Mouse (Mus musculus): ENCODE results near the gene Soat2. TPM values are rescaled to one million over a fixed set of nuclear protein-coding genes. Genes with fewer than 3 reads are reported as not detected.

Soat2 gene
- polyA plus RNA-seq, 1 experiment from 2014 or later = 0.28 TPM

GRCm38 (mm10) chr15:102135522-102136128 is 14.7 kb upstream of the Soat2 start:
- H3K4me2 ChIP-seq (ENCODE audit: low read length) = peak overlapping the region; percentile 65

GRCm38 (mm10) chr15:102136129-102136758 is 14.1 kb upstream of the Soat2 start, which contains the start of gene Spryd3:
Gene Spryd3 (minus strand): TSS chr15:102136234.
- H3K27ac ChIP-seq = peak within 1 kb of the TSS; percentile 43
- H3K27me3 ChIP-seq (ENCODE audit: insufficient read depth, low read length) = no peaks in the 10 kb centered on the region
- peak within 1 kb of the TSS; percentile 65 for H3K4me2 ChIP-seq (ENCODE audit: low read length)
- H3K36me3 ChIP-seq (ENCODE audit: insufficient read depth, low read length) = peaks cover 13% of the 10 kb centered on the region
- peak within 1 kb of the TSS; percentile 72 for H3K9ac ChIP-seq (ENCODE audit: low read depth, low read length)
- peak; percentile 98 for DNase-seq (ENCODE audit: low spot score)
- TF ChIP-seq CTCF (IDR thresholded peaks at IDR 0.05; ENCODE audit: low read depth) = no peak
- peak within 1 kb of the TSS; percentile 77 for H3K4me3 ChIP-seq (replicated peaks; ENCODE audit: low read depth, low read length)
- ATAC-seq (replicated peaks; ENCODE audit: low FRiP score, low read depth) = peak; percentile 99
- WGBS = under 1% methylated on average over 49 of the region's 50 CpGs
- peaks cover 5% of the 10 kb centered on the region; the same call in 1 of the 2 replicates for H3K4me1 ChIP-seq (replicated peaks; ENCODE audit: insufficient read depth, low read length)
- no peaks in the 10 kb centered on the region for H3K9me3 ChIP-seq (replicated peaks; ENCODE audit: low read length)

More at GRCm38 (mm10) chr15:102135522-102136128, 14.7 kb upstream of the Soat2 start:
- Histone ChIP-seq H3K27ac (peak overlapping the region; percentile 43), H3K4me3 (replicated peaks; ENCODE audit: low read depth, low read length) (peak overlapping the region; percentile 77), H3K4me1 (replicated peaks; ENCODE audit: insufficient read depth, low read length) (peaks cover 5% of the 10 kb centered on the region; the same call in 1 of the 2 replicates), H3K9ac (ENCODE audit: low read depth, low read length) (peak overlapping the region; percentile 72), H3K9me3 (replicated peaks; ENCODE audit: low read length) (no peaks in the 10 kb centered on the region), H3K36me3 (ENCODE audit: insufficient read depth, low read length) (peaks cover 16% of the 10 kb centered on the region), H3K27me3 (ENCODE audit: insufficient read depth, low read length) (no peaks in the 10 kb centered on the region)
- no peak for DNase-seq (ENCODE audit: low spot score)
- no peak for TF ChIP-seq CTCF (IDR thresholded peaks at IDR 0.05; ENCODE audit: low read depth)
- WGBS = 2% methylated on average over 35 of the region's 35 CpGs
- ATAC-seq (replicated peaks; ENCODE audit: low FRiP score, low read depth) = peak; percentile 72

DNA sequence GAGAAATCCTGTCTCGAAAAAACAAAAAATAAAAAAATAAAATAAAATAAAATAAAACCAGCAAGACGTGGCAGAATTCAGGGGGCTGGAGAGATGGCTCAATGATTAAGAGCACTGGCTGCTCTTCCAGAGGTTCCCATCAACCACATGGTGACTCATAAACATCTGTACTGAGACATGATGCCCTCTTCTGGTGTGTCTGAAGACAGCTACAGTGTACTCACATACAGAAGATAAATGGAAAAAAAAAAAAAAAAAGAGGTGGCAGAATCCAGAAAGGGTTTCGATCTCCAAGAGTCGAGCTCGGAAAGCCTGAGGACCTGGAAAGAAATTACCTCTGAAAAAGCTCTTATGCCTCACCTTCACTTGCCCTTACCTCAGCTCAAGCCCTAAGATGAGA is 9.2 kb upstream of the Soat2 start:
- DNase-seq (ENCODE audit: low spot score) = no peak
- H3K4me1 ChIP-seq (replicated peaks; ENCODE audit: insufficient read depth, low read length) = peaks cover 11% of the 10 kb centered on the region
- H3K27me3 ChIP-seq (ENCODE audit: insufficient read depth, low read length) = 0 out of 2 replicates have a peak, but pooled peaks cover 5% of the 10 kb centered on the region
- no peak overlapping the region for H3K27ac ChIP-seq
- H3K9me3 ChIP-seq (replicated peaks; ENCODE audit: low read length) = no peaks in the 10 kb centered on the region
- no peak for ATAC-seq (replicated peaks; ENCODE audit: low FRiP score, low read depth)
- no peak overlapping the region for H3K4me3 ChIP-seq (replicated peaks; ENCODE audit: low read depth, low read length)
- no peak for TF ChIP-seq CTCF (IDR thresholded peaks at IDR 0.05; ENCODE audit: low read depth)
- no peak overlapping the region for H3K9ac ChIP-seq (ENCODE audit: low read depth, low read length)
- no peaks in the 10 kb centered on the region for H3K36me3 ChIP-seq (ENCODE audit: insufficient read depth, low read length)
- H3K4me2 ChIP-seq (ENCODE audit: low read length) = no peak overlapping the region
- WGBS = 91% methylated on average over 5 of the region's 5 CpGs

DNA sequence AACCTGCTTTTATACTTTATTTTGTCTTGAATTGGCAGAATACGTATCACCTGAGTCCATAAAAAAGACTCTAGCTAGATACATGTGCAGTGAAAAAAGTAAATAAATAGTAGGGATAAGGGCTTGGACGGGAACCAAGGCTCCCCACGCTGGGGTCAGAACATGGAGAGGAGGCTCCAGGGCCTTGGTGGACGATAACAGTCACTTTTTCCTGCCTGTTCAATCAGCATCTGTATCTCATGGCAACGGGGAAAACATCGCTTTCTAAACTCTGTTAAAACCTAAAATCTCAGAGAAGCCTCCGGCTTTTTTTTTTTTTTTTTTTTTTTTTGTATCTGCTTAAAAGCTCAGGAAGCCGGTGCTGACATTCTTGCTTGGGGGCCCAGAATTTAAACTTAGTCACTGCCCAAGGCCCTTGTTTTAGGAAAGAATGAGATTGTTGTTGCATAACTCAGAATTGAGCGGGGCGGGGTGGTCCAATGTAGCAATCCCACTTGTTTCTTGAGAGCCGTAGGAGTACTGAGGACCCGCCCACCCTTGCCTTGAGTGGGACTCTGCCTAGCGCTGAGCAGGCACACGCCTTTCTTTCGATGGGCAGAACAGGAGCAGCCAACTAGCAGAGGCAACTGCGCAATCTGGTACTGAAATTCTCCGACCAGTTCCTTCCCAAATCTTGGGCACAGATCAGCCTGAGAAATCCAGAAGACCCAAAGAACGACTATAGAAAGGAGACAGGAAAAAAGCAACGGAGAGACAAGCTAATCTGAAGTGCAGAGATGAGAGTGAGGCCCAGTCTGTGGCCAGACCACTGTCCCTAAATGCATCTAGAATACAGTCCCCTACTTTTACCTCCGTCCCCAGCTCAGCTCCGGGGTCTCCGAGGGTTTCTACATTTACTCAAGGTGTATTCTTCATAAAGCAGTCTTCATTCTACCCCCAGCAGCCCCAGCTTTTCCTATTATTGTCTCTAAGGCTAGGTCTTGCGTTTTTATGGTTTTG is 7.1 kb upstream of the Soat2 start:
- WGBS = 51% methylated on average over 23 of the region's 23 CpGs
- Histone ChIP-seq H3K9ac (ENCODE audit: low read depth, low read length) (no peak overlapping the region), H3K9me3 (replicated peaks; ENCODE audit: low read length) (no peaks in the 10 kb centered on the region), H3K36me3 (ENCODE audit: insufficient read depth, low read length) (no peaks in the 10 kb centered on the region), H3K4me2 (ENCODE audit: low read length) (peak overlapping the region; percentile 56), H3K4me3 (replicated peaks; ENCODE audit: low read depth, low read length) (no peak overlapping the region), H3K27ac (no peak overlapping the region), H3K4me1 (replicated peaks; ENCODE audit: insufficient read depth, low read length) (peaks cover 11% of the 10 kb centered on the region), H3K27me3 (ENCODE audit: insufficient read depth, low read length) (0 out of 2 replicates have a peak, but pooled peaks cover 5% of the 10 kb centered on the region)
- no peak for ATAC-seq (replicated peaks; ENCODE audit: low FRiP score, low read depth)
- TF ChIP-seq CTCF (IDR thresholded peaks at IDR 0.05; ENCODE audit: low read depth) = no peak
- no peak for DNase-seq (ENCODE audit: low spot score)

DNA sequence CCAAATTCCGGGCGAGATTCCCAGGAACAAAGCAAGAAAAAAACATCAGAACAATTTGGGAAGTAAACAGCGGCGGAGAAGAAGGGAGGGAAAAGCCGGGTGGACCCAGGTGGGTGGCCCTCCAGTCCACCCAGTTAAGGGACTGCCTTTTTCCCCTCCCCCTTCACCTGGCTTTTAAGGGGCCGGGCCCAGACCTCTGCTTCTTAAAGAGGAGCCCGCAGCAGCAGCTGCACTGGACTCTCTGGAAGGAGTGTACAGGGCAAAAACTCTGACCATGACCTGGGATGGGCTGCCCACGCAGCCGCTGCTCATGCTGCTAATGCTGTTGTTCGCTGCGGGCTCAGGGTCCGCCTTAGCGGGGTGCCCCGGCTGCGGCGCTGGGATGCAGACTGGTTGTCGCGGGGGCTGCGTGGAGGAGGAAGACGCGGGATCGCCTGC is 6.0 kb upstream of the Soat2 start, which contains the start of gene Igfbp6:
Igfbp6 (plus strand) TSS at position 89 of the 438 bp plus-strand sequence.
- Histone ChIP-seq H3K9ac (ENCODE audit: low read depth, low read length) (peak within 1 kb of the TSS; percentile 44; the same call in 1 of the 2 replicates), H3K36me3 (ENCODE audit: insufficient read depth, low read length) (no peaks in the 10 kb centered on the region), H3K4me1 (replicated peaks; ENCODE audit: insufficient read depth, low read length) (peaks cover 11% of the 10 kb centered on the region), H3K27ac (0 out of 2 replicates have a peak within 1 kb of the TSS, but pooled peaks have one; percentile 19), H3K4me2 (ENCODE audit: low read length) (peak within 1 kb of the TSS; percentile 56), H3K4me3 (replicated peaks; ENCODE audit: low read depth, low read length) (peak within 1 kb of the TSS; percentile 33), H3K9me3 (replicated peaks; ENCODE audit: low read length) (no peaks in the 10 kb centered on the region), H3K27me3 (ENCODE audit: insufficient read depth, low read length) (0 out of 2 replicates have a peak, but pooled peaks cover 5% of the 10 kb centered on the region)
- ATAC-seq (replicated peaks; ENCODE audit: low FRiP score, low read depth) (0 out of 2 replicates have a peak, but pooled peaks have one; percentile 34), DNase-seq (ENCODE audit: low spot score) (no peak)
- TF ChIP-seq CTCF (IDR thresholded peaks at IDR 0.05; ENCODE audit: low read depth) = no peak
- WGBS = 6% methylated on average over 22 of the region's 22 CpGs

Data from kidney, postnatal 0 days (tissue).